Mouse (Mus musculus): Measurements from ENCODE around the gene Prpf6.

DNA sequence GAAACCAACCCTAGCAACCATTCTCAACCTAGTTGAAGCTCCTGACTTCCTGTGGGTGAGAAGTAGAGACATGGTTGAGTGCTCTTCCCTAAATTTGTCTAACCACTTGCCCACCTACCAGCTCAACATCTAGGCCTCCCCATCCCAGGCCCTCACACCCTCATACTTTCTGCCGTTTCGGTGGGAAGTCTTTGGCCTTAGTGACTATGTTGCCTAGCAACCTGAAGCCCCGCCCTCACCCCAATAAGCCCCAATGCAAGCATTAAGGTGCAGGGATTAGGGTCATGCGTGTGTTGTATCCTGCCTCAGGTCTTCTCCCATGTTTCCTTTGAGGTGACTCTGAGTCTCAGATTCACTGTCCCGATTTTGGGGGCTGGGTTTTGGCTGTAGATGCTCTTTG, 106.6 kb downstream of the Prpf6 start, which contains the start of gene Lkaaear1:
- TF ChIP-seq CTCF (conservative IDR thresholded peaks at IDR 0.05; ENCODE audit: low read length): no peak
- TF ChIP-seq POU5F1 (IDR thresholded peaks at IDR 0.05; ENCODE audit: borderline replicate concordance, low read length): no peak
